Mouse (Mus musculus) megakaryocyte, adult 5-6 weeks (primary cell): ENCODE data around the gene Gpalpp1. TPM values are rescaled to one million over a fixed set of nuclear protein-coding genes. Genes with fewer than 3 reads are reported as not detected.
A peak's percentile ranks its signal among the peaks of the same experiment; 100 is the strongest.

Source experiments
- ATAC-seq: 2 replicates; pipeline ENCODE4 v1.8.0; 2016; ENCODE audit warnings: mild to moderate bottlenecking, inconsistent platforms; ENCODE audit not compliant: poor library complexity, severe bottlenecking
- total RNA-seq, 2 experiments: library from RNA; stranded (forward) in 1 of 2; stranded (reverse) in 1 of 2; fragments of 153-499, 151-499 nt in 1 of 2; fragments of 221-1000, 200-1000 nt in 1 of 2; gene quantifications; 2 replicates each; pipeline versions ENCODE4 v1.2.3 to v1.2.4; 2015 to 2017

The Gpalpp1 gene
- total RNA-seq, 2 experiments from 2014 or later = 17.1 to 35.3 TPM

GRCm38 (mm10) chr14:76115744-76116143, 5.2 kb upstream of the Gpalpp1 start:
- peak; percentile 52 for ATAC-seq

- no peak for ATAC-seq
Measured at GRCm38 (mm10) chr14:76099543-76099942, 11.0 kb downstream of the Gpalpp1 start.

DNA sequence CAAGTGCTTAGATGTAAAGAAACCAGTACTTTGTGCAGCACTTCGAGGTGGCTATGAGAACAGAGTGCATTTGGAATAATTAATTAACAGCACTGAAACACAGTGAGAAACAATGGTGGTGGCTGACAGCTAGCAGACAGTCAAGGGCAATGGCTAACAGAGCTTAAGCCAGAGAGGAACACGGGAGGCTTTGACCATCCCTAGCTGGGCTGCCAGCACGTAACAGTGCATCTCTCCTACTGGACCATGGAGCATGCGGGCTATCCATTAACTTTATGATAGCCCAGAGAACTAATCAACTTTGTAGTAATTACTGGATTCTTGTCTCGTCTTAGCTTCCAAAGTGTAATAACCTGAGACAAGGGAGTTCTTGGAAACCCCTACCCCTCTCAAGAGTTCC, 12.7 kb downstream of the Gpalpp1 start:
- no peak for ATAC-seq

GRCm38 (mm10) chr14:76097244-76097643, 13.3 kb downstream of the Gpalpp1 start:
- peak; percentile 95 for ATAC-seq

- ATAC-seq = no peak
Measured at GRCm38 (mm10) chr14:76084188-76084587, 26.4 kb downstream of the Gpalpp1 start.

DNA sequence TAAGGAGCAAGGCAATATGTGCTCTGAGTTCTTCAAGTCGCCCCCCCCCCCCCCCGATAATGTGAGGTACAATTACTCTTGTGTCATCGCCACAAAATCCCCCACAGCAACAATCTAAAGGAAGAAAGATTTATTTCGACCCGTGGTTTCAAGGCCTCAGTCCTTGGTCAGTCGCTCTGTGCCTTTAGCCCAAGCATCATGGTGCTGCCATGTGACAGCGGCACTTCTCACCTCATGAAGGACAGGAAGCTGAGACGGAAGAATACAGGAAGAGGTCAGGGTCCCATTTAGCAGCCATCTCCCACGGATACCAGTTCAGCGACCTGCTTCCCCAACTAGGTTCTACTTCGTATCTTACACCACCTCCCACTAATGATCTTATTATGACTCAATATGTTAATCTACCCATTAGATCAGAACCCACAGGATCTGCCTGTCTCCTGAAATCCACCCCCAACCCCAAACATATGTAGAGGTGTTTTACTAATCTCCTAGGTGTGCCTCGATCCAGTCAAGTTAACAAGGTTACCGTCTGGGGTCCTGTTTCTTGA, 28.4 kb downstream of the Gpalpp1 start:
- ATAC-seq = no peak

- no peak for ATAC-seq
Measured at GRCm38 (mm10) chr14:76081451-76081850, 29.1 kb downstream of the Gpalpp1 start.

DNA sequence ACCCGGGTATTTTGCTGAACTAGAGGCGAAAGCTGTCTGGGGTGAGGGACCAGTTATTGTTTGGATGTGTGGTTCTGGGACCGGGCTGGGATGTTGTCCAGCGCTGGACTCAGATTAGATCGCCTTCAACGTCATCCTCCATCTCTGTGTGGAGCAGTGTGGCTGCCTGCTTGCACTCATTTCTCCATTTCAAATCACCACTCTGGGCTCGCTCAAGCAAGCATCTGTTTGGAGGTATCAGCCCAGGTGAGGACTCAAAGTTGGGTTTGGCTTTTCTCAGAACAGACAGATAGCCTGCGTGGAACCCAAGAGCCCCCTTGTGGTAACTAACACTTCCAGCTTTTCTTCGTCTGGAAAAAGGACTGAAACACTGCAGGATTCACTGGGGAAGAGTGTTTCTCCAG, 33.5 kb downstream of the Gpalpp1 start:
- no peak for ATAC-seq

DNA sequence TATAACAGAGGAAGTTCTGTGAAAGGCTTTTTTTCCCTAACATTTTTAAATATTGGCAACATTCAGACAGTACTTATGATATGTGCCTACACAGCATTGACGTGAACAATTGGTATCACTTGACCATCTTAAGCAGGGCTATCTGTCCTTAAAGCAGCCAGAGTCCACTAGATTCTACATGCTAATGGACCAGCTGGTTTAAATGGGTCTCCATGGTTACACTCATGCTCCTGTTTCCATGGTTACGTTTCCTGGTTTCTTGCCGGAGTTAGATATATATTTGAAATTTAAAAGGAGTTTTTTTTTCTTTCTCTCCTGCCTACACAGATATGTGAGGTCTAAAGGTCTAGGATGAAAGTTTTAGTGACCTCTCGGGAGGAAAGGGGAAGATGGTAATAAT, 34.0 kb downstream of the Gpalpp1 start:
- ATAC-seq = no peak

GRCm38 (mm10) chr14:76075721-76076120, 34.8 kb downstream of the Gpalpp1 start:
- no peak for ATAC-seq

GRCm38 (mm10) chr14:76074206-76074605, 36.4 kb downstream of the Gpalpp1 start:
- ATAC-seq = no peak

DNA sequence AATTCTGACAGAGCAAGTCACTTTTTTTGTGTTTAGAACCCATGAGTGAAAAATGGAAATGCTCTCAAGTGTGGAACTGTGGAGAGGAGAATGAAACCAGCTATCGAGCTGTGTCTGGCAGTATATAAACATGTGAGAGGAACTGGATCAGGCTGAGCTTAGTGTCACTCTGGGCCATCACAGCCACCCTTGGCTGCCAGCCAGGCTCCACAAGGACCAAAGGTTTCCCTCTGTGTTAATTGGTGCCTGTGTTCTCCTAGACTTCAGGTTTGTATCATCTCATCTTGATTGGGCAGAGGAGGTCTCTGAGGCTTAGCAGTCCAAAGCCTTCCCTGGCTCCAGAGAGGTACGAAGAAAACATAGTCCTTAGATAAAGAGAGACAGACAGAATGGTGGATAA, 37.9 kb downstream of the Gpalpp1 start:
- ATAC-seq = no peak

GRCm38 (mm10) chr14:76069296-76069695, 41.3 kb downstream of the Gpalpp1 start:
- no peak for ATAC-seq

GRCm38 (mm10) chr14:76068296-76068695, 42.3 kb downstream of the Gpalpp1 start:
- ATAC-seq = no peak

GRCm38 (mm10) chr14:76067237-76067636, 43.3 kb downstream of the Gpalpp1 start:
- no peak for ATAC-seq

- no peak for ATAC-seq
Measured at GRCm38 (mm10) chr14:76059441-76059840, 51.1 kb downstream of the Gpalpp1 start.

- ATAC-seq = no peak
Measured at GRCm38 (mm10) chr14:76053726-76054125, 56.8 kb downstream of the Gpalpp1 start.

DNA sequence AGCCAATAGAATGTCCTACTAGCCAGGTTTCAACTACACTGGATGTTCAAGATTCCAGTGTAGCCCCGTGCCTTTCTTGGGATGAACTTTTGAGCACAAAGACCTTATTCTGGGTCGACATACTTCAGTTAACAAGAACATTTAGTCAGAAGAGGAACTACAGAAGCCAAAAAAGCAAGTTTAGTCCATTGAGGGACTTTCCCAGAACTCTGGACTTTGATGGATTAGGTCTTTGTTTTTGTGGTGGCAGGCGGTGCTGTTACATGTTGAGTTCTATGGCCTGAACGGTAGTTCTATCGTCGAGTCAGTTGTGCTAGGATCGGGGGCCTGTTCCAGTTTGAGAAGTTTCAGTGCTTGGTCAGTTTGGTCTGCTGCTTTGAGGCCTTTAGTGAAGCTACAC, 58.6 kb downstream of the Gpalpp1 start:
- ATAC-seq = no peak

- no peak for ATAC-seq
Measured at GRCm38 (mm10) chr14:76045767-76046166, 64.8 kb downstream of the Gpalpp1 start.

GRCm38 (mm10) chr14:76044164-76044557, 66.4 kb downstream of the Gpalpp1 start:
- no peak for ATAC-seq

DNA sequence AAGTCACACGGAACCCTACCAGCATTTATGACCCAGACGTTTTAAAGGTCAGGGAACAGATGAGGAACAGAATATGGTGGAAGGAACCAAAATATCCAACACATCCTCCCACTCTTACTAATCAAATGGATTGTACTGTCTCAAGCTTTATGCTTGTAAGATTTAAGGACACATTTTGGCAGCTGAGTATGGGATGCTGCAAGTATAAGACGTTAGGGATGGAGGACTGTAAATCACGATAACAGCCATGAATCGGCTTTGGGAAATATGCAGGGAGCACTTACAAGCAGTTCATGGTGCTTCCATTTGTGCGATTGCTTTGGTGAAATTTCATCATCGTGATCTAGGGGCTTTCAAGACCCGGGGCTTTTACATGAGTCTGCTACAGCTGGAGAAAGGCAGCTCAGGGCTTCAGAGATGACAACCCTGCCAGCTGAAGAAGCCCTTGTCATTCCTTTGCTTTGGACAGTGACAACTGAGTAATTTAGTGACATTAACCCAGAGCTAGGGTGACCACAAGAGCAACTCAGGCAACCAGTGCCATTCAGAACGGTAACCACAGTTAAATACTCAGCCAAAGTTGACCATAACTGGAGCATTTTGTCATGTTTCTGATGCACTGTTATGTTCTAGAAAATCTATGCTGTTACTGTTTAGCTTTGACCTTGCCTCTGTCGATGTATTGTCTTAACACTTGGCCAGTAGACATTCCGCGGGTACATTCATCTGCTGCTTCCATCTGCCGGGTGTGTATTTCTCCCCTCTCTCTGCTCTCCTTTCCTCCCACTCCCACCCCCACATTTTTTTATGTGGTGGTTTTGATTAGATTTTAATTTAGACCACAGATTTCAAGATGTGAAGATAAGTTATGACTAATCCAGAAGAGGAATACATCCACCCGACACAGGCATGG, 67.1 kb downstream of the Gpalpp1 start:
- no peak for ATAC-seq
